Mouse (Mus musculus): Measurements from ENCODE around the gene Hsf2bp. TPM values are rescaled to one million over a fixed set of nuclear protein-coding genes. Genes with fewer than 3 reads are reported as not detected.

The Hsf2bp gene
- polyA plus RNA-seq (2014; fragmentation: Illumina TruSeq; extraction: RNeasy Lipid Tissue Mini Kit (QIAGEN cat#74804); ENCODE audit: low read depth, low replicate concordance), result 4.7 TPM

DNA sequence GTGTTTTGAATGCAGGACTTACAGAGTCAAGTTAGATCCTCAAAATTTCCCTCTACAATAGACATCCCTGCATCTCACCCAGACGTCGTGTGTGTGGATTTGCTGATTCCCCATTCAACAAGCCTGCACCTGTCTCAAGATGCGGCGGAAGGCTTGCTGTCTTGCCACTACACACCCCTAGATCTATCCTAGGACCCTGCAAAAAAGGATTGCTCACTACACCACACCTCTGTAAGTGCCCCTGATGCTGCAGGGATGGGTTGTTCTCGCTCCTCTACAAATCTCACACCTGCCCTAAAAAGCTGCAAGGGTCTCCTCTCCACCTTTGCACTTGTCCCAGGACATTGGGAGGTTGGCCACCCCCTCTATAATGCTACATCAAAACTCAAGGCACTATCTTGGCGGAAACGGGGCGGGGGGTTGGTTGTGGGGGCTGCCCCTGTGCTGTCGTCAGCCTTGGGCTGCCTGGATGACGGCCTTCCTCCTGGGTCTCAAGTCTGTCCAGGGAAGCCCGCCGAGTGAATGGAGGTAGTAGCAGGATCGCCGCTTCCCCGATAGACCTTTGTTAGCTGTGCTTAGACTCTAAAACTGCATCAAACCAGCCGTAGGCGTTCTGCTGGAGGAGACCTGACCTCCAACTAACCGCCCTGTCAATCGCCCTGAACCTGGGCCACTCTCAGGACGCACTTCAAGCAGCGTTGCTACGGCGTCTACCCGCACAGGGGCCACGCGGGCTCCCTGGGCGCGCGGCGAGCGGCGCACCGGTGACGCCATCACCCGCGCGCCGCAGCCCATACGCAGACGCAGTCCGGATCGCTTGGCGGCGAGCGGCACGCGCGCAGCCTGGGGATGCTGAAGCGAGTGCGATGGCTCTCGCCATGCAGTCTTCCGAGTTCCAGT is at the start of gene Hsf2bp, which contains the start of gene Rrp1b:
Gene Hsf2bp (minus strand): TSS at position 741 of the 900 bp plus-strand sequence.
Gene Rrp1b (plus strand): TSS at position 492 of the 900 bp plus-strand sequence.

Other genes with a start within 250 kb of the Hsf2bp start
- 15.0 TPM for gene Sik1, start 180.5 kb downstream of the Hsf2bp start, polyA plus RNA-seq (2014; fragmentation: Illumina TruSeq; extraction: RNeasy Lipid Tissue Mini Kit (QIAGEN cat#74804); ENCODE audit: low read depth, low replicate concordance)
- gene Rrp1b, start 249 bp downstream of the Hsf2bp start, polyA plus RNA-seq (2014; fragmentation: Illumina TruSeq; extraction: RNeasy Lipid Tissue Mini Kit (QIAGEN cat#74804); ENCODE audit: low read depth, low replicate concordance), result 11.1 TPM
- gene Notch3, start 130.5 kb upstream of the Hsf2bp start, polyA plus RNA-seq (2014; fragmentation: Illumina TruSeq; extraction: RNeasy Lipid Tissue Mini Kit (QIAGEN cat#74804); ENCODE audit: low read depth, low replicate concordance), result 20.0 TPM
- 1.5 TPM for gene Ephx3, start 153.2 kb upstream of the Hsf2bp start, polyA plus RNA-seq (2014; fragmentation: Illumina TruSeq; extraction: RNeasy Lipid Tissue Mini Kit (QIAGEN cat#74804); ENCODE audit: low read depth, low replicate concordance)
- gene Brd4, start 248.4 kb upstream of the Hsf2bp start, polyA plus RNA-seq (2014; fragmentation: Illumina TruSeq; extraction: RNeasy Lipid Tissue Mini Kit (QIAGEN cat#74804); ENCODE audit: low read depth, low replicate concordance), result 43.8 TPM